Mouse (Mus musculus) spleen, adult 2 months (tissue): Measurements from ENCODE around the gene Adgrf5.

Source experiments
- CTCF ChIP-seq: fragments of 200-500 bp; IDR thresholded peaks from 2 replicates; pipeline ENCODE4 v1.5.1; 2011; ENCODE audit warnings: mild to moderate bottlenecking, inconsistent platforms; ENCODE audit not compliant: insufficient read depth, insufficient read length, insufficient replicate concordance; ENCODE audit errors: extremely low read depth
- POLR2A ChIP-seq: fragments of 200-500 bp; IDR thresholded peaks from 2 replicates; pipeline ENCODE4 v1.6.1; 2011; ENCODE audit warnings: low read depth, low read length, inconsistent platforms

DNA sequence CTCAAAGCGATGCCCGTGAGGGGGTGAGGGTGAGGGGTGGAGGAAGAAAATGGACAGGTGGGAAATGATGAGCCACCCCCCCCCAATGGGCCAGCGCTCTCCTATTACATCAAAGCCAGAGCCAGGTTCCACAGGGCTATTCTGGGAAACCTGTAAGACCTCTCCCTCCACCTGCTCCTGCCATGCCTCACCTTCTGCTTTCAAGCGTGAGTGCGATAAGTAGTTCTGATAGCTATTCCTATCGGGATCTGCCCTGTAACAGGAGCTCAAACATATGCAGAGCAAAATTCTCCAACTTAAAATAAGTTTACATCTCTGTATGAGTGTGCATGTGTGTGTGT is 144.3 kb downstream of the Adgrf5 start:
- TF ChIP-seq CTCF (no peak), POLR2A (no peak)
